Mouse (Mus musculus) ovary, postnatal 10 days (tissue): ENCODE measurements around the gene Pgs1.

Experiments
- DNase-seq: peaks from one replicate; pipeline ENCODE4 v3.0.0; 2022; ENCODE audit warnings: low spot score

The Pgs1 gene

GRCm38 (mm10) chr11:117976081-117976582 lies 10.0 kb upstream of the Pgs1 start:
- DNase-seq, result no peak

- no peak for DNase-seq
Observed at GRCm38 (mm10) chr11:117977694-117978360, 8.3 kb upstream of the Pgs1 start.

DNA sequence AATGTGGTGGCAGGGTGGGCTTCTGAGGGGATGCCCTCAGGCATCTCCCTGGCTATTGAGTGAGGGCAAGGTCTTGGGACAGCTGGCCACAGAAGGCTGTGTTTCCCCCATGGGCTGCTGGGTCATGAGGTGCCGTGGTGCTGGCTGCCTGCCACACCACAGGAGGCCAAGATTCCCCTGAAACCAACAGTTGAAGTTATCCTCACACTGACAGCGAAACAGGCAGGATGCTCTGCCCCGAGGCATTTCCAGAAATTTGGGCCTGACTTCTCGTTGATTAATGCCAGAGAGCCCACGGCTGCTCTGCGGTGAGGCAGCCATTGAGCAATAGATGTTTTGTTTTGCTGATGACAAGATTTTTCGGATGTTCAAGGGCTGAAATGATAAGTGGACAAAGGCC lies 6.7 kb upstream of the Pgs1 start:
- no peak for DNase-seq

GRCm38 (mm10) chr11:117982426-117982825 lies 3.7 kb upstream of the Pgs1 start:
- DNase-seq, result no peak

DNA sequence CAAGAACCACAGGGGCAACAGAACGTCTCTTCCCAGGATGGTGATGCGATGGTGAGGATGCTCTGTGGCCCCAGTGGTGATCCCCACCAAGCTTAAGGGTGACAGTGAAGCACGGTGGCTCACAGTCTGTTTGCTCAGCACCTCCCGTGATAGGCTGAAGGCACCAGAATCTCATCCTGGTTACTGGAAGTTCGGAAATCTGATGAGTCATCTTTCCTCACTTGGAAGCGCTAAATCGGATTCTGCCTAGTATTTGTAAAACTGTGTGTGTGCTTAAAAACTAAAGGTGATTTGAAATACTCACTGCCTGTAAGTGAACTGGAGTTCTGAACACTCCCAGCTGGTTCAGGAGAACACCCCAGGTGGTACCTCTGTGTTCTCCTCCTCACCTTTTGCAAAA lies 2.3 kb upstream of the Pgs1 start:
- DNase-seq, result no peak

- DNase-seq, result no peak
Observed at GRCm38 (mm10) chr11:117987032-117987451, 950 bp downstream of the Pgs1 start.

DNA sequence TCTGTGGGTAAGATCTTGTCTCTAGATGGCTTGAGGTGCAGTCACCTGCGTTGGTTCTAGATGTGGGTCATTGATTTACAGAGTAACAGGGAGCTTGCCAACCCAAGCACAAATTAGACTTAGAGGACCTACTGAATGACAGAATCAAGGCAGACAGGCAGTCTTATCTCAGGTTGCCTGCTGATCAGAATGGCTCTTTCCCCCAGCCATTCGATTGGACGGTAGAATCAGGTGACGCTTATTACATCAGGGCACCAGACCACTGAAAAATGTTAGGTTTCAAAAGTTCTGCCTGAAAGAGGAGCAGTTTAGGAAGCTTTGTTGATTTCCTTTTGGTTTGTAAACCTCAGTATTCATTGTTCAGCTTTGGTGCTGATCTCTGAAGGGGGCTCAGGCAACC lies 1.9 kb downstream of the Pgs1 start:
- no peak for DNase-seq

DNA sequence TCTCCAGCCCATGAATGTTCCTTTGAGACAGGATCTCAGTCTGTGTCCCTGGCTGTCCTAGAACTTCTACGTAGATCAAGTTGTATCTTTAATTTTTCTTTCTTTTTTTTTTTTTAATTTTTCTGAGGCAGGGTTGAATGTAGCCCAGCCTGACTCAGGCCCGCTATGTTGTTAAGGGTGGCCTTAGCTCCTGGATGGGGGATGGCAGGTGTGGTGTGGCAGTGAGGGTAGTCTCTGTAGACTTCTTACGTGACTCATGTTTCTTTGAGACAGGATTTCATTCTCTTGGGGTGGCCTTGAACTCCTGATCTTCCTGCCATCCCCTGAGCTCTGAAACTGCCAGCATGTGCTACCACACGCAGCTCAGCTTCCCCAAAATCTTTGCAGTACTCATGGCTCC lies 3.1 kb downstream of the Pgs1 start:
- DNase-seq, result no peak

DNA sequence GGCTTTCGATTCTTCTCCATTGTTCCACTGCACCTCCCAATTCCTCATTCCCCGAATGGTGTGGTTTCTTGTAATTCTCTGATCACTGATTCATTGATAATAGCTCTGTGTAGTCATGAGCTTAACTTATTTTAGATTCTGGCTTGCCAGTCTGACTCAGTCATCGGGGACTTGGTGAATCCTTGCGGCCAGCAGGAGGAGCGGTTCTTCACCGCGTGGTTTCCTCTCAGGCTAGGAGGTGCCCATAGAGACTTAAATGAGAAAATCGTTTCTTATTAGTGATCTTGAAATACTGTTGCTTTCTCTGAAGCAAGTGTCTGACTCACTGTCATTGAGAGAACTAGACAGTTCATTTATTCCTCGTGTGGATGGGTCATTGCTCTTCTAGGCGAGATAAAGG lies 3.8 kb downstream of the Pgs1 start:
- DNase-seq, result no peak

DNA sequence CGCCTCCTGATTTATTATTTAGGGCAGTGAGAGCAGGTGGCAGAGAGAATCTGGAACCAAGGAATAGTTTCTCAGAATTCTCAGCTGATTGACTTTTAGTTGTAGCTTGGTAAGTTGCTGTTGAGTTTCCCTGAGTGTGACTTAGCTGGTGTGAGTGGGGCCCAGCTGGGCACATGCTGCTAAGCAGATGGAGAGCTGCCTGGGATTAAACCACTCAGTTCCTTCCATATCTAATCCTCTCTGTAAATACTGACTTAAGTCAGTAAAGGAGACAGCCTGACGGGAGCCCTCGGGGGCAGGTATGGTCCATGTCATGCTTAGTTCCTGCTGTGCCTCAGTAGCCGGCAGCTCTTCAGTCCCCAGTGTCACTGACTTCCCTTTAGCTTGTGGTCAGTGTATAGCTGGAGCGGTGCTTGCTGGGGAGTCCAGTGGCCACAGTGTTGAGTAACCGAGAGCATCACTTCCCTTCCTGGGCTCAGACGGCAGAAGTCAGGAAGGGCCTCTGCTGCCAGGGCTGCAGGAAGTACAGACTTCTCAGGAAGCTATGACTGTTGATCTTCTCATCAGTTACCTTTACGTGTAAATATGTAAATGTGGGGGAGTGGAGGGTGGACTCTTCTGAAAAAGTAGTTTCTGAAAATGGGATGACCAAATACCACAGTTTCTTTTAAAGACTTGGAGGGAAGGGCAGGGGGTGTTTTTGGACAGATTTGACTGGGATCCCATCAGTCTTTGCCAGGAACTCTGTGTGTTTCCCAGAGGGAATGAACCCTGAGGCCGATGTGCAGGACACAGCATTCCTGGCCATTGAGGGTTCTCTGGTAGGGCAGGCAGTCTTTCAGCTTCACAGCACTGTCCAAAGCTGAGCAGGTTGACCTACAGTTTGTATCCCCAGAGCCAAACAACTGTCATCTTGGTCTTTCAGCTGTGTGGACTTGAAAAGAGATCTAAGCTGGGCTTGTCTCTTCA lies 5.7 kb downstream of the Pgs1 start:
- DNase-seq, result no peak

- no peak for DNase-seq
Observed at GRCm38 (mm10) chr11:117993190-117994175, 7.4 kb downstream of the Pgs1 start.

DNA sequence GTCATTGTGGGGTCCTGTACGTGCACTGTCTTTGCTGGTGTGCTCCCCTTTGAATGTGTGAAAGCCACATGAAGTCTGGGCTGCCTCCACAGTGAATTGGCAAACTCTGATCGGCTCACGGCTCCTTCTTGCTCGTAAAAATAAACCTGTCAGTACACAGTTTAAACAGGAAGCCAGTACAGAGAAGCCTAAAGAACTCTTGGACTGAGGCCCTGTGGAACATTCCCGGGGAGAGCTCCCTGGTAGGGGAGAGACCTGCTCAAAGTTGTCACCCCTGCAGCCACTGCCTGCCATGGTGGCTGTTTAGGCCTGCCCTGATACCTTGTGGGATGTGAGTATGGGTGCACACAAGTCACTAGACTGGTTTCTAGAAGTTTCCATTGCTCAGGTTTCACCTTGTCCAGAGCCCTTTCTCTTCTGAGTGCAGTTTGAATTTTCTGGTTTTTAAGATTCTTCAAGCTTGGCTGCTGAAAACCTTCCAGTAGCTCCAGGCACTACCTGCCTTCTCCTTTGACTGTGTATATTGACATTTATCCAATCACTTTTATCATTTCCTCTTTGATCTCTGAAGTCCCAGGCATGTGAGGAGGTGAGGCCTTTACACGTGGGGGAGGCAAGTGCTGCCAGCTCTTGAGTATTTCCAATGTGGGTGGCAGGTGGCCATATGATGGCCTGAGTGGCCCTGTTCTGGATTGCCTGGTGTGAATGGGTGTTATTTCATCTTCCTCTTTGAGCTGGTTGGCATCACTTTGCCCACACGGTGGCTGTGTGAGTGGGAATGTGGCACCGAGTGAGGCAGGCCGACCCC lies 8.4 kb downstream of the Pgs1 start:
- DNase-seq, result no peak

GRCm38 (mm10) chr11:117995255-117995654 lies 9.2 kb downstream of the Pgs1 start:
- DNase-seq, result no peak

GRCm38 (mm10) chr11:117995661-117996060 lies 9.6 kb downstream of the Pgs1 start:
- no peak for DNase-seq

DNA sequence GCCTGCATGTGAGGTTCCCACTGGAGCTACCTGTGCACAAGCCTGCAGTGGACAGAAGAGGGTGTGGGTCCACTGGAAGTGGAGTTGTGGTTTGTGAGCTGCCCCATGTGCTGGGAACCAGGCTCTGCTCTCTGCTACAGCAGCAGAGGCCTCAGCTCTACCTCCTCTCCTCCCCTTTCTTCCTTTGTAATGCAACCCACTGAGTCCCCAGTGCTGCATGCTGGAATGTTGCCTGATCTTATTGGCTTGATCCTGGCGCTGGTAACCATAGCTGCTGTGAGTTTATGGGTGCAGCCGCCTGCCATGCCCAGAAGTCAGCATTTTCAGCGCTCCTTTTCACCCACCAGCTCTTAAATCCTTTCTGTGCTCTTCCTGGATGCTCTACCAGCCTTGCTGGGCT lies 10.0 kb downstream of the Pgs1 start:
- no peak for DNase-seq

DNA sequence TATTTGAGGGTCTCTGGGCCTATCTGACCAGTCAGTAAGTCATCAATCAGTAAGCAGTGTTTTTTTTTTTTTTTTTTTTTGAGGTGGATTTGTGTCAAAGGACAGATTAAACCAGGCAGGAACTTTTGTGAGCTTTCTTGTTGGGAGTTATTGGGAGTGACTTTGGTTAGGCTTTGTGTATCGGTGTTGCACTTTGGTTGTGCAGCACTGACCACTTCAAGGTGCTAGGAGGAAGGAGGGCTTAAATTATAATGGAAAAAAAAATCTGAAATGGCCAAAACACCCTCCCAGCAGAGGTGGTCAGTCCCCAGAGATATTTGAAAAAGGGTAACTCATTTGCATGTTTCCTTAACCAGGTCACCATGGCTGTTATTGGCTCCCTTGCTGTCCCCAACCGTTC lies 11.0 kb downstream of the Pgs1 start:
- DNase-seq, result no peak

- no peak for DNase-seq
Observed at GRCm38 (mm10) chr11:117998356-117998755, 12.3 kb downstream of the Pgs1 start.

DNA sequence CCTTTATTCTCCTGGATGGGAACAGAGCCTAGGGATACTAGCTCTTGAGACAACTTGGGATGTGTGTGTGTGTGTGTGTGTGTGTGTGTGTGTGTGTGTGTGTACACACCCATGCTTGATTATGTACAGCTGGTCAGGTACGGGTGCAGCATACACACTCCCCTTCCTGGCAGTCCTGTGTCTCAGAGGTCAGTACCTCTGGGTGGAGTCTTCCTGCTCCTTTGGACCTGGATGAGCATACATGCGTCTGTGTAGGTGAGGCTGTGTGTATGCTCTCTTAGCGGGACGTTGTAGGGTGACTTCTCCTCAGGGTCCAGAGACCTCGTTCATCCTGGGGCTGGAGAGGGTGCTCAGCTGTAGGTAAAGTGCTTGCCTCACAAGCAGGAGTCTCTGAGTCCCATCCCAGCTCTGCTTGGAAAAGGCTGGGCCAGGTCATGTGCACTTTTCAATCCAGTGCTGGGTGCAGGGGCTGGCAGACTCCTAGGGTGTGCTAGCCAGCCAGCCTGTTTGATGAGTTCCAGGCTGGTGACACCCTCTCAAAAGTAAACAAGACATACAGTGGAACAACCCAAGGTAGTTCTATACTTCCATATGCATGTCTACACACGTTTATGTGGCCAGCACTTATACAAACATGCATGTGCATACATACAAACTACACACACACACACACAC lies 13.3 kb downstream of the Pgs1 start:
- no peak for DNase-seq

GRCm38 (mm10) chr11:118000083-118000482 lies 14.0 kb downstream of the Pgs1 start:
- DNase-seq, result no peak

DNA sequence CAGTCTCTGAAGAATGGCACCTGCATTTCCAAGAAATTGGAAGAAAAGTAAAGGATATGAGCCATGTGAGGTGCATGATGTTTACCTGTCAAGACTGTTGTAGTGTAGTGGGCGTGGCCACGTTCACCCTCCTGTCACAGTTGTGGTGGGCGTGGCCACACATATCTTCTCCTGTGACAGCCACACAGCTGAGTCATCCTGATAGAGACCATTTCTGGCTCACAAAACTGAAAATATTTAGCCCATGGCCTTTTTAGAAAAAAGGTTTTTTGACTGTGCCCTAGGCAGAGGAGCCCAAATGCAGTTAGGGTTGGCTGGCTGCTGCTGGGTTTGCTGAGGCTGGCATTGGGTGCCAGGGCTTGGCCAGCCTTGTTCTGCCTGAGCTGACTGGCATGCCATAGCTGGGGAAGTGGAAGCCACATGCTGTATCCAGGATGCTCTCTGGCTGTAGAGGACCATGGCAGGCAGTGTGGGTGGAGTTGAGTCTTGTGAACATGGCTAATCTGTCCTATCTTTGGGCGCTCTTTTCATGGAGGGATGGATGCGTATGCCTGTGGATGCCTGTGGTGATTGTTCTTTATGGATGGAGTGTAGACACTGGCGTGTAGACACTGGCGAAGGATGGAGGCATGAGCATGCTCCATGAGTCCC lies 14.6 kb downstream of the Pgs1 start:
- no peak for DNase-seq
